Mouse (Mus musculus): ENCODE measurements at regions not wholly inside any gene's neighbourhood (a gene's known extent, or its start where the extent isn't known, plus 50 kb on each side); places are given as distances from the start of the nearest gene placed in this dataset.
"Not testable (repeated sequence)": the region's sequence is repeated elsewhere in the genome, so short reads cannot be mapped to it uniquely, and the experiment has no call there.

- no peak overlapping the region for H3K4me2 ChIP-seq
- H3K9ac ChIP-seq (ENCODE audit: low read length) = no peak overlapping the region
- no peaks in the 10 kb centered on the region for H3K36me3 ChIP-seq (ENCODE audit: control insufficient read depth, insufficient read depth, low read length)
- no peak overlapping the region for H3K27ac ChIP-seq (ENCODE audit: low read depth, low read length)
- DNase-seq (ENCODE audit: low spot score, missing footprints) (no peak), ATAC-seq (ENCODE audit: low FRiP score) (peak; percentile 67)
- H3K4me1 ChIP-seq (ENCODE audit: control insufficient read depth, insufficient read depth, low read length) = no peaks in the 10 kb centered on the region
- H3K27me3 ChIP-seq (ENCODE audit: control insufficient read depth, insufficient read depth, low read length) = no peaks in the 10 kb centered on the region
- H3K9me3 ChIP-seq (ENCODE audit: control insufficient read depth, low read length) = no peaks in the 10 kb centered on the region
- WGBS = 34% methylated on average over 2 of the region's 2 CpGs
- no peak overlapping the region for H3K4me3 ChIP-seq (ENCODE audit: low read depth, low read length)
Observed at GRCm38 (mm10) chr13:86494721-86495120, 448.0 kb upstream of the Cox7c start.

GRCm38 (mm10) chr13:86468752-86469151, 422.0 kb upstream of the Cox7c start:
- H3K27ac ChIP-seq (ENCODE audit: low read depth, low read length) = no peak overlapping the region
- ATAC-seq (ENCODE audit: low FRiP score) = no peak
- H3K4me3 ChIP-seq (ENCODE audit: low read depth, low read length) = no peak overlapping the region
- 85% methylated on average over 4 of the region's 4 CpGs for WGBS
- DNase-seq (ENCODE audit: low spot score, missing footprints) = no peak
- no peak overlapping the region for H3K4me2 ChIP-seq
- H3K36me3 ChIP-seq (ENCODE audit: control insufficient read depth, insufficient read depth, low read length) = no peaks in the 10 kb centered on the region
- H3K9me3 ChIP-seq (ENCODE audit: control insufficient read depth, low read length) = no peaks in the 10 kb centered on the region
- H3K27me3 ChIP-seq (ENCODE audit: control insufficient read depth, insufficient read depth, low read length) = no peaks in the 10 kb centered on the region
- no peak overlapping the region for H3K9ac ChIP-seq (ENCODE audit: low read length)
- no peaks in the 10 kb centered on the region for H3K4me1 ChIP-seq (ENCODE audit: control insufficient read depth, insufficient read depth, low read length)

- H3K9me3 ChIP-seq (ENCODE audit: control insufficient read depth, low read length) = no peaks in the 10 kb centered on the region
- DNase-seq (ENCODE audit: low spot score, missing footprints) (no peak), ATAC-seq (ENCODE audit: low FRiP score) (no peak)
- no peak overlapping the region for H3K9ac ChIP-seq (ENCODE audit: low read length)
- 87% methylated on average over 2 of the region's 2 CpGs for WGBS
- H3K4me3 ChIP-seq (ENCODE audit: low read depth, low read length) = no peak overlapping the region
- H3K27ac ChIP-seq (ENCODE audit: low read depth, low read length) = no peak overlapping the region
- H3K27me3 ChIP-seq (ENCODE audit: control insufficient read depth, insufficient read depth, low read length) = no peaks in the 10 kb centered on the region
- no peaks in the 10 kb centered on the region for H3K4me1 ChIP-seq (ENCODE audit: control insufficient read depth, insufficient read depth, low read length)
- H3K4me2 ChIP-seq = no peak overlapping the region
- no peaks in the 10 kb centered on the region for H3K36me3 ChIP-seq (ENCODE audit: control insufficient read depth, insufficient read depth, low read length)
Observed at GRCm38 (mm10) chr13:86422646-86423045, 375.9 kb upstream of the Cox7c start.

- 91% methylated on average over 3 of the region's 3 CpGs for WGBS
- no peak overlapping the region for H3K4me2 ChIP-seq
- H3K4me3 ChIP-seq (ENCODE audit: low read depth, low read length) = no peak overlapping the region
- H3K4me1 ChIP-seq (ENCODE audit: control insufficient read depth, insufficient read depth, low read length) = no peaks in the 10 kb centered on the region
- no peak overlapping the region for H3K9ac ChIP-seq (ENCODE audit: low read length)
- no peak overlapping the region for H3K27ac ChIP-seq (ENCODE audit: low read depth, low read length)
- no peak for ATAC-seq (ENCODE audit: low FRiP score)
- H3K36me3 ChIP-seq (ENCODE audit: control insufficient read depth, insufficient read depth, low read length) = no peaks in the 10 kb centered on the region
- DNase-seq (ENCODE audit: low spot score, missing footprints) = no peak
- H3K27me3 ChIP-seq (ENCODE audit: control insufficient read depth, insufficient read depth, low read length) = no peaks in the 10 kb centered on the region
- H3K9me3 ChIP-seq (ENCODE audit: control insufficient read depth, low read length) = no peaks in the 10 kb centered on the region
Observed at GRCm38 (mm10) chr13:86381363-86381762, 334.7 kb upstream of the Cox7c start.

GRCm38 (mm10) chr13:86379168-86379567, 332.5 kb upstream of the Cox7c start:
- ATAC-seq (ENCODE audit: low FRiP score); H3K9ac ChIP-seq (ENCODE audit: low read length); H3K4me1 ChIP-seq (ENCODE audit: control insufficient read depth, insufficient read depth, low read length); DNase-seq (ENCODE audit: low spot score, missing footprints); H3K27ac ChIP-seq (ENCODE audit: low read depth, low read length); H3K4me2 ChIP-seq; H3K27me3 ChIP-seq (ENCODE audit: control insufficient read depth, insufficient read depth, low read length); H3K9me3 ChIP-seq (ENCODE audit: control insufficient read depth, low read length); H3K4me3 ChIP-seq (ENCODE audit: low read depth, low read length); H3K36me3 ChIP-seq (ENCODE audit: control insufficient read depth, insufficient read depth, low read length): not testable (repeated sequence)
- 38% methylated on average over 7 of the region's 7 CpGs for WGBS

GRCm38 (mm10) chr13:86375836-86376235, 329.1 kb upstream of the Cox7c start:
- Histone ChIP-seq H3K4me1 (ENCODE audit: control insufficient read depth, insufficient read depth, low read length) (no peaks in the 10 kb centered on the region), H3K9ac (ENCODE audit: low read length) (no peak overlapping the region), H3K4me3 (ENCODE audit: low read depth, low read length) (no peak overlapping the region), H3K27ac (ENCODE audit: low read depth, low read length) (no peak overlapping the region), H3K27me3 (ENCODE audit: control insufficient read depth, insufficient read depth, low read length) (no peaks in the 10 kb centered on the region), H3K4me2 (no peak overlapping the region), H3K9me3 (ENCODE audit: control insufficient read depth, low read length) (no peaks in the 10 kb centered on the region), H3K36me3 (ENCODE audit: control insufficient read depth, insufficient read depth, low read length) (no peaks in the 10 kb centered on the region)
- no peak for DNase-seq (ENCODE audit: low spot score, missing footprints)
- no peak for ATAC-seq (ENCODE audit: low FRiP score)

GRCm38 (mm10) chr13:86345931-86346330, 299.2 kb upstream of the Cox7c start:
- no peaks in the 10 kb centered on the region for H3K4me1 ChIP-seq (ENCODE audit: control insufficient read depth, insufficient read depth, low read length)
- no peak overlapping the region for H3K27ac ChIP-seq (ENCODE audit: low read depth, low read length)
- no peak overlapping the region for H3K4me2 ChIP-seq
- H3K36me3 ChIP-seq (ENCODE audit: control insufficient read depth, insufficient read depth, low read length) = no peaks in the 10 kb centered on the region
- no peaks in the 10 kb centered on the region for H3K9me3 ChIP-seq (ENCODE audit: control insufficient read depth, low read length)
- no peak overlapping the region for H3K4me3 ChIP-seq (ENCODE audit: low read depth, low read length)
- 76% methylated on average over 2 of the region's 2 CpGs for WGBS
- ATAC-seq (ENCODE audit: low FRiP score) = no peak
- H3K9ac ChIP-seq (ENCODE audit: low read length) = no peak overlapping the region
- H3K27me3 ChIP-seq (ENCODE audit: control insufficient read depth, insufficient read depth, low read length) = no peaks in the 10 kb centered on the region
- no peak for DNase-seq (ENCODE audit: low spot score, missing footprints)

- Histone ChIP-seq H3K9ac (ENCODE audit: low read length) (no peak overlapping the region), H3K4me3 (ENCODE audit: low read depth, low read length) (no peak overlapping the region), H3K27ac (ENCODE audit: low read depth, low read length) (no peak overlapping the region), H3K27me3 (ENCODE audit: control insufficient read depth, insufficient read depth, low read length) (no peaks in the 10 kb centered on the region), H3K4me1 (ENCODE audit: control insufficient read depth, insufficient read depth, low read length) (no peaks in the 10 kb centered on the region), H3K4me2 (no peak overlapping the region), H3K9me3 (ENCODE audit: control insufficient read depth, low read length) (no peaks in the 10 kb centered on the region), H3K36me3 (ENCODE audit: control insufficient read depth, insufficient read depth, low read length) (no peaks in the 10 kb centered on the region)
- ATAC-seq (ENCODE audit: low FRiP score) = no peak
- WGBS = 96% methylated on average over 2 of the region's 2 CpGs
- DNase-seq (ENCODE audit: low spot score, missing footprints) = no peak
Observed at GRCm38 (mm10) chr13:86344922-86345694, 298.4 kb upstream of the Cox7c start.

GRCm38 (mm10) chr13:86336471-86336870, 289.8 kb upstream of the Cox7c start:
- WGBS = 80% methylated on average over 3 of the region's 3 CpGs
- H3K36me3 ChIP-seq (ENCODE audit: control insufficient read depth, insufficient read depth, low read length) = no peaks in the 10 kb centered on the region
- no peaks in the 10 kb centered on the region for H3K9me3 ChIP-seq (ENCODE audit: control insufficient read depth, low read length)
- ATAC-seq (ENCODE audit: low FRiP score) = no peak
- H3K4me3 ChIP-seq (ENCODE audit: low read depth, low read length) = no peak overlapping the region
- H3K9ac ChIP-seq (ENCODE audit: low read length) = no peak overlapping the region
- no peaks in the 10 kb centered on the region for H3K4me1 ChIP-seq (ENCODE audit: control insufficient read depth, insufficient read depth, low read length)
- no peak overlapping the region for H3K27ac ChIP-seq (ENCODE audit: low read depth, low read length)
- H3K27me3 ChIP-seq (ENCODE audit: control insufficient read depth, insufficient read depth, low read length) = no peaks in the 10 kb centered on the region
- no peak for DNase-seq (ENCODE audit: low spot score, missing footprints)
- H3K4me2 ChIP-seq = no peak overlapping the region
